Mouse (Mus musculus) hindbrain, embryonic 14.5 days (tissue): ENCODE data around the gene Myl3. TPM values are rescaled to one million over a fixed set of nuclear protein-coding genes. Genes with fewer than 3 reads are reported as not detected.

Experiments used
- ATAC-seq: fragments of 200-750 bp; cut with Nextera tagmentation; 2 replicates; pipeline ENCODE4 v1.8.0; 2017; ENCODE audit warnings: moderate number of reproducible peaks, mild to moderate bottlenecking, moderate TSS enrichment, moderate library complexity; ENCODE audit not compliant: low FRiP score
- DNase-seq: peaks from one replicate; pipeline ENCODE4 v3.0.0-alpha.2; 2015; ENCODE audit warnings: low spot score
- H3K27ac ChIP-seq: fragments of 300-500 bp; sonication (generic); 2 replicates; pipeline ENCODE4 v1.5.1; 2014; ENCODE audit warnings: mild to moderate bottlenecking, moderate library complexity
- H3K27me3 ChIP-seq: fragments of 300-500 bp; sonication (generic); 2 replicates; pipeline ENCODE4 v1.6.1; 2014; ENCODE audit warnings: mild to moderate bottlenecking, low read length, mixed read lengths; ENCODE audit not compliant: control insufficient read depth, insufficient read depth
- H3K36me3 ChIP-seq: fragments of 300-500 bp; sonication (generic); replicated peaks from 2 replicates; pipeline ENCODE4 v1.6.1; 2014; ENCODE audit not compliant: control insufficient read depth, insufficient read depth
- H3K4me1 ChIP-seq: fragments of 300-500 bp; sonication (generic); replicated peaks from 2 replicates; pipeline ENCODE4 v1.6.1; 2014; ENCODE audit warnings: antibody characterized with exemption, low read length, mixed read lengths; ENCODE audit not compliant: control insufficient read depth, insufficient read depth
- H3K4me2 ChIP-seq: fragments of 300-500 bp; sonication (generic); replicated peaks from 2 replicates; pipeline ENCODE4 v1.6.1; 2014; ENCODE audit warnings: mild to moderate bottlenecking, moderate library complexity
- H3K4me3 ChIP-seq: fragments of 300-500 bp; sonication (generic); replicated peaks from 2 replicates; pipeline ENCODE4 v1.5.1; 2014; ENCODE audit warnings: mild to moderate bottlenecking, low read length
- H3K9ac ChIP-seq: fragments of 300-500 bp; sonication (generic); 2 replicates; pipeline ENCODE4 v1.6.1; 2014
- H3K9me3 ChIP-seq: fragments of 300-500 bp; sonication (generic); 2 replicates; pipeline ENCODE4 v1.6.1; 2016; ENCODE audit warnings: low read length; ENCODE audit not compliant: control insufficient read depth
- WGBS: fragments of 180-500 bp; shearing (Covaris S2); extraction: QIAGEN DNeasy Blood & Tissue Kit; methylation state at CpG from one replicate; pipeline ENCODE4 v1.1.7; 2014; 5-methylcytosine and 5-hydroxymethylcytosine counted together
- polyA plus RNA-seq: library from polyadenylated mRNA; unstranded; fragments of >200 nt; fragmentation: Nextera tagmentation; extraction: Ambion mirVana; gene quantifications from 2 replicates; pipeline ENCODE4 v1.2.1, GENCODE M21; 2014

The Myl3 gene
- polyA plus RNA-seq, 1 experiment from 2014 or later: 0.43 TPM

DNA sequence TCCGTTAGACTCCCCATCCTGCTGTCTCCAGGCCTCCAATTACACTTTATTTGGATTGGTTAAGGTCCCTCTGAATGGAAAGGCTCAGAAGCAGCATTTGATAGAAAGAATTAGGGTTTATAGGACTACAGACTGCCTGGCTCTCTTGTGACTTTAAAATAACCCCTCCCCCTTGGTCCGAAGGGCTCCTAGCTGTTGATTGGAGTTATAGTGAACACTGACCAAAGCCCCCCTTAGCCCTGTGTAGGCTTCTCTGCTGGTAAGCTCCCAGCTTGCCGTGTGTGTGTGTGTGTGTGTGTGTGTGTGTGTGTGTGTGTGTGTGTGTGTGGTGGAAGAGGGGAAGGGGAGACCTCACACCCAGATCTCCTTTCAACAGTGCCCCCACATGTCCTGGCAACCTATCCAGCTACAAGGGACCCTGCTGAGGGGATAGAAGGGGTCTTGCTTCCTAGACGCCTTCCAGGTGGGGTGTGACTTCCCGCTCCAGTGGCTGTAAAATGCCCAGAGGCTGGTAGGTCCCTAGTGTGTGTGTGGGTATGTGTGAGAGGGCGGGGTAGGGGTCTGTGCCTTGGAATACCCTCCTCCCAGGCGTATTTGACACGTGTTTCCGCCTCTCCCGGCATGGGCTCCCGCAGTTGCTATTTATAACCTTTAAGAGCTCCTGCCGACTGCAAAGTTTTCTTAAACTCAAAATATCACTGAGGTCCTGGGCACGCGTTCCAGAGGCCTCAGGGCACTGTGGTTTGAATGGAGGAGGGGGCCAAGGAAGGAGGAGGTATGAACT lies 8.9 kb downstream of the Myl3 start:
- Histone ChIP-seq H3K4me2 (no peak overlapping the region), H3K36me3 (no peaks in the 10 kb centered on the region), H3K27me3 (no peaks in the 10 kb centered on the region), H3K27ac (no peak overlapping the region), H3K9ac (no peak overlapping the region), H3K4me1 (no peaks in the 10 kb centered on the region), H3K4me3 (no peak overlapping the region), H3K9me3 (no peaks in the 10 kb centered on the region)
- ATAC-seq (no peak; the same call in 1 of the 2 replicates), DNase-seq (no peak)
- WGBS: 60% methylated on average over 14 of the region's 14 CpGs

DNA sequence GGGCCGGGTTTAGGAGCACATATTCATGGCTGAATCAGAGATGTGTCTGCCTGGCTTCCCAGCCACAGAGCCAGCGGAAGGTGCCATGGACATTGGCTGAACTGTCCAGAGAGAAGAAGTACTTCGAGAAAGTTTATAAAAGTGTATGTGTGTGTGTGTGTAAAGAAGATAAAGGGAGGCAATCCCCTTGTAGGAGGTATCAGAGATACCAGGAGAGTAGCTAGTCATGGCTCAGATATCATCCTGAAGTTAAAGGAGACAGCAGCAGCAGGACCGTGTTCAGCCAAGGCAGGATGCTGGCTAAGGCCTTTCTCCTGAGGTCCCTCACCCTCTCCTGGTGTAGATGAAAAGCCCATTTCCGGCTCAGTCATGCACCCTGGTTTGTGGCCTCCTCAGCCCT lies 9.8 kb downstream of the Myl3 start:
- no peaks in the 10 kb centered on the region for H3K4me1 ChIP-seq
- no peak overlapping the region for H3K9ac ChIP-seq
- ATAC-seq (no peak), DNase-seq (no peak)
- H3K27me3 ChIP-seq: no peaks in the 10 kb centered on the region
- H3K27ac ChIP-seq: no peak overlapping the region
- H3K4me3 ChIP-seq: no peak overlapping the region
- no peaks in the 10 kb centered on the region for H3K36me3 ChIP-seq
- 90% methylated on average over 5 of the region's 5 CpGs for WGBS
- H3K4me2 ChIP-seq: no peak overlapping the region
- H3K9me3 ChIP-seq: no peaks in the 10 kb centered on the region

DNA sequence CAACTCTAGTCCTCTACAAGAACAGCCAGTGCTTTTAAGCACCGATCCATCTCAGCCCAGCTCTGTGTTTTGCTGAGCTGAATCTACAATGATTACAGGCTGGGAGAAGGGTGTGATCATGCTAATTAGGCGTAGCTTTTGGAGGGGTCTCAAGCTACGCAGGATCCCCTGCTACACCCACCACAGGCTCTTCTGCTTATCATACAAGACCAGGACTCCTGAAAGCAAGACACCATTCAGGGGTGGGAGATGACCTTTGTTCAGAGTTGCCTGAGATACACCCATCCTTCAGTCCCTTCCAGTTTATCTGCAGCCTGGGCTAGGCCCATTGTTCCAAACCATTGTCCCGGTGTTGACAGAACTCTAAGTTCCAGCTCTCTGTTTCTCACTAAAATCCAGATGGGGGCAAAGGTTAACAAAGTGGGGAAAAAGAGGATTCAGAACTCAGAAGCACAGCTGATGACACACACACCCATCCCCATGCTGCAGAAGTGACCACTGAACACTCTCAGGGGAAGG lies 11.3 kb downstream of the Myl3 start:
- no peak overlapping the region for H3K4me3 ChIP-seq
- H3K27ac ChIP-seq: no peak overlapping the region
- H3K4me1 ChIP-seq: no peaks in the 10 kb centered on the region
- DNase-seq (no peak), ATAC-seq (no peak)
- H3K4me2 ChIP-seq: no peak overlapping the region
- H3K36me3 ChIP-seq: no peaks in the 10 kb centered on the region
- no peaks in the 10 kb centered on the region for H3K9me3 ChIP-seq
- 68% methylated on average over 4 of the region's 4 CpGs for WGBS
- H3K27me3 ChIP-seq: no peaks in the 10 kb centered on the region
- no peak overlapping the region for H3K9ac ChIP-seq

DNA sequence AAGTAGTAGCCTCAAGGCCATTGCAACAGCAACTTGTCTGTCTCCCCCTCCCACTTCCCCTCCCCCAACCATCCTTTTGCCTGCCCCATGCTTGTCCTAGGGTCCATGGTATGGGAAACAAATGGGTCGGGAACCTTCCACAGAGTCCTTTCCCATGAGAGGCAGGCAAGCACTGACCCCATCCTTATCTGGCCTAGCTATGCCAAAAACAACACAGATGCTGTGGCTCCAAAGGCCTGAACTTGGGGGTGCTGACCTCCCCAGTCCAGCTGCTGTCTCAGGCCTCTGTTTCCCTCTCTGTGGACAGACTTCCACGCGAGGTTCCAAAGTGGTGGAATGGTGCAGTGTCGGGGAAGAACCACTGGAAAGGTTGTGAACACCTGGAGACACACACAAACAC lies 12.1 kb downstream of the Myl3 start:
- H3K9me3 ChIP-seq: no peaks in the 10 kb centered on the region
- ATAC-seq (no peak), DNase-seq (no peak)
- H3K9ac ChIP-seq: no peak overlapping the region
- no peak overlapping the region for H3K27ac ChIP-seq
- H3K4me2 ChIP-seq: no peak overlapping the region
- H3K4me3 ChIP-seq: no peak overlapping the region
- WGBS: 81% methylated on average over 4 of the region's 4 CpGs
- no peaks in the 10 kb centered on the region for H3K4me1 ChIP-seq
- no peaks in the 10 kb centered on the region for H3K36me3 ChIP-seq
- no peaks in the 10 kb centered on the region for H3K27me3 ChIP-seq

DNA sequence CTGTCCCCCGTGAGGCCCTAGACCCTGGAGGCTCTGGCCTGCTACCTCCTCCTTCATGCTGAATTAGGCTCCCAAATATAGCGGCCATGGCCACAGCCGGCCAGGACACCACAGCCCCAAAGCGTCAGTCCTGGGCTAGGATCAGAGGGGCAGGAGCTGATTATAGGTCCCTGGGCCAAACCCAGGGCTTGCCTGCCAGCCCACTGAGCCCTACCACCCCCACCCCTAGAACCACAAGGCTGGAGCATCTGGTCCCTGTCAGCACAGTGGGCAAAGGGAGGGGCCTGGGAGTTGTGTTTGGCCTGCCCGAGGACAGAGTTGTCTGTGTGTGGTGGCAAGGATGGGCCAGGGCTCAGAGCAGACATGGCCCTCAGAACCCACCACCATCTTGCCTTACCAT lies 16.2 kb downstream of the Myl3 start:
- Histone ChIP-seq H3K4me3 (no peak overlapping the region), H3K4me1 (no peaks in the 10 kb centered on the region), H3K9me3 (no peaks in the 10 kb centered on the region), H3K36me3 (no peaks in the 10 kb centered on the region), H3K27ac (no peak overlapping the region), H3K27me3 (no peaks in the 10 kb centered on the region), H3K9ac (no peak overlapping the region), H3K4me2 (no peak overlapping the region)
- DNase-seq (no peak), ATAC-seq (no peak)
- 79% methylated on average over 5 of the region's 5 CpGs for WGBS

DNA sequence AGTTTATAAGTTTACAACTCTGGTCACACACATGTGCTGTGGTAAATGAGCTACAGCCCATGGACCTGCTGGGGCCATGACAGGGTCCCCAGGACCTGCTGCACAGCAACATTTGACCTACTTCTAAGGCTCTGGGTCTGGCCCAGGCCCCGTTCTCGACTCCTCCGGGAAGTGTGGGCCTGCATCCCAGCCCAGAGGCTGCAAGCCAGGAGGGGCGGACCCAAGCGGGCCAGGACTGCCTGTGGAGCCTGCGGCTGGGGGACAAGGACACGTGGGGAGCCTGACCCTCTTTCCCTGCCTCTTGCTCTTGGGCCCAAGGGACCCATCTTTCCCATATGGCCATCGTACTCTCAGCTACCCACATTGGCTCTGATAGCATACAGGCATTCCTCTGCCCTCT lies 16.9 kb downstream of the Myl3 start:
- DNase-seq: no peak

DNA sequence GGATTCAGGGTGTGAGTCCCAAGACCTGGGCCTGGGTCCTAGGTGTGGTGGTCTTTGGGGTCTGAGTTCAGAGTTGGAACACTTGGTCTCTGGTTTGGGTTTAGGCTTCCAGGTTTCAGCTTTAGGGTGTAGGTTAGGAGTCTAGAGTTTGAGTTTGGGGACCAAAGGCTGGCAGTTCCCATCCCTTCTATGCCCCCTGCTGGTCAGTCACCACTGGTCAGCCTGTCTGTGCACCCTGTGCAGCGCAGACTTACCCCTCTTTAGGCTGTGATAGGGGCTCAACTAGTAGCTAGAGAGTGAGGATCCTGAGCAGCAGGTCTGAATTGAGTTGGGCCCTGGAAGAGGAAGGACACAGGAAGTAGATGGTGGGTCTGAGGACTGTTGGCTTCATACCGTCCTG lies 17.6 kb downstream of the Myl3 start:
- ATAC-seq (no peak), DNase-seq (no peak)

More for the DNA sequence above, 16.9 kb downstream of the Myl3 start:
- Histone ChIP-seq H3K4me2 (no peak overlapping the region), H3K9me3 (no peaks in the 10 kb centered on the region), H3K27ac (no peak overlapping the region), H3K9ac (no peak overlapping the region), H3K27me3 (no peaks in the 10 kb centered on the region), H3K4me3 (no peak overlapping the region), H3K36me3 (no peaks in the 10 kb centered on the region), H3K4me1 (no peaks in the 10 kb centered on the region)
- no peak for ATAC-seq
- WGBS: 71% methylated on average over 8 of the region's 8 CpGs

DNA sequence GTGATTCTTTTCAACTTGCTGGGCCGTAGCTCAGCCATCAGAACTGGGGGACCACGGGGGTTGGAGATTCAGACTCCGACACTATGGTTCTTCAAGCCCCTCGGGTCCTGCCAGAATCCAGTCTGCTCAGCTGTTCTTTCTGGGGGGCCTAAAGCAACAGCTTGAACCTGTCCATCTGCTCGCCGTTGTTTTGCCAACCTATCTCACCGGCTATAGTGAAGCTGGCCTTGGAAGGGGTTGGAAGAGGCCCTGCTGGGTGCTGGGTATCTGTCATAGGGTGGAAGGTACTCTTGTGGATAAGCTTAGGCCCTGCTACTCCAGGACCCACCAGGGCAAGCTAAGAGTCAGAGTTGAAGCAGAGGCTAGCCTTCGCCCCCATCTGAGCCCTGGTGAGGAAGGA lies 19.2 kb downstream of the Myl3 start:
- Histone ChIP-seq H3K9me3 (no peaks in the 10 kb centered on the region), H3K27me3 (no peaks in the 10 kb centered on the region), H3K4me1 (no peaks in the 10 kb centered on the region), H3K4me3 (no peak overlapping the region), H3K4me2 (no peak overlapping the region), H3K27ac (no peak overlapping the region), H3K36me3 (no peaks in the 10 kb centered on the region), H3K9ac (no peak overlapping the region)
- no peak for ATAC-seq
- no peak for DNase-seq
- WGBS: 83% methylated on average over 8 of the region's 8 CpGs

More for the DNA sequence above, 17.6 kb downstream of the Myl3 start:
- no peaks in the 10 kb centered on the region for H3K9me3 ChIP-seq
- H3K9ac ChIP-seq: no peak overlapping the region
- H3K27me3 ChIP-seq: no peaks in the 10 kb centered on the region
- no peaks in the 10 kb centered on the region for H3K36me3 ChIP-seq
- no peak overlapping the region for H3K27ac ChIP-seq
- no peak overlapping the region for H3K4me3 ChIP-seq
- WGBS: 58% methylated on average over 2 of the region's 2 CpGs
- H3K4me2 ChIP-seq: no peak overlapping the region
- H3K4me1 ChIP-seq: no peaks in the 10 kb centered on the region

DNA sequence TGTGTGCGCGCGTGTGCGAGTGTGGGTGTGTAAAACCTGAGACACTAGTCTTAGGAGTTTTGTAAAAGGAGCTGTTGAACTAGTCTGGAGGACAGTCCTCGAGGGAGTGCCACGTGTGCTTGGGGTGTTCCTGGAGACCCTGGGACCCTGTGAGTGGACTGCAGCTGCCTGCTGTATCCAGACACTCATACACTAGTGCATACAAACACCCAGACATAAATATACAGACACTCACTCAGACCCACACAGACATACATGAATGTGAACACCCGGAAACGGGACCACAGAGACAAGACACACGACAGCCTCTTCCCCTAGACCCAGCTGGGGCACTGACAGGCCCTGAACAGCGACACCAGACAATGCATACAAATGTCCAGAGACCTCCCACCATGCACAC lies 21.1 kb downstream of the Myl3 start:
- no peaks in the 10 kb centered on the region for H3K36me3 ChIP-seq
- 77% methylated on average over 10 of the region's 10 CpGs for WGBS
- H3K27me3 ChIP-seq: no peaks in the 10 kb centered on the region
- no peak for ATAC-seq
- no peaks in the 10 kb centered on the region for H3K4me1 ChIP-seq
- H3K4me3 ChIP-seq: no peak overlapping the region
- no peaks in the 10 kb centered on the region for H3K9me3 ChIP-seq
- no peak for DNase-seq
- H3K27ac ChIP-seq: no peak overlapping the region
- H3K4me2 ChIP-seq: no peak overlapping the region
- no peak overlapping the region for H3K9ac ChIP-seq
